Mouse (Mus musculus) heart, postnatal 0 days (tissue): ENCODE data around the gene Atad5.

Experiments used
- CTCF ChIP-seq: IDR thresholded peaks from 2 replicates; pipeline ENCODE4 v1.5.1; 2016; ENCODE audit warnings: antibody characterized with exemption, control low read depth, low read depth
- EP300 ChIP-seq: IDR thresholded peaks from 2 replicates; pipeline ENCODE4 v1.6.1; 2016; ENCODE audit warnings: antibody characterized with exemption, low read depth

- TF ChIP-seq CTCF (no peak), EP300 (no peak)
Measured at GRCm38 (mm10) chr11:80132050-80132449, 42.9 kb downstream of the Atad5 start.
